In the genomic region with DNA sequence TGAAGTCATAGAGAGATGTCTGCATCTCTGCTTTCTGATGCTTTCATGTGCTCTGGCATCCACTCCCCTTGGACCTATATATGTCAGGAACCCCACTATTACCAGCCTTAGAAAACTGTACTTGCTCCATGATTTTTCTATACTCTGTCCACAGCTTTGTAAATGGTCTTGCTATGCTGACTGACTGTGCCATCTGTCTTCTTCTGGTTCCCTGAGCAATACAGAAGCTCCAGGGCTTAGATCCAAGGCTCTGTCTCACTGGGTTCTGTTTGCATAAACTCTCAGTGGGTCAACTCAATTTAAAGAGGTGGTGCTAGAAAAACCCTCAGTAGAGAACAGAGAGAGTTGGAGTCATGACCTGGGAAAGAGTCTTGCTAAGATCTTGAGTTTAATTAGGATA, we compare ENCODE assay signal across 14 mouse cellular contexts.
"Had no signal": no experiment of that assay in that cellular context is flagged by ENCODE, and none has a peak within 500 bp of the region (broad histone marks: within the 10 kb centered on the region; RNA-seq: fewer than 3 reads in every experiment).

No protein-coding gene starts in this region.

- H3K27ac ChIP-seq: left cerebral cortex, adult 2 months; limb, embryonic 10.5 days; liver, embryonic 12.5 days; midbrain, embryonic 10.5 days; midbrain, embryonic 15.5 days; neural tube, embryonic 13.5 days had no signal

- H3K27me3 ChIP-seq: liver, embryonic 12.5 days; midbrain, embryonic 15.5 days; neural tube, embryonic 13.5 days had no signal

- DNase-seq: kidney, adult 8-10 months; kidney, postnatal 25 days; lung, embryonic 14.5 days; lung, postnatal 10 days; lung, postnatal 4 days; right cerebral cortex, postnatal 14 days; thymus, adult 18-20 months; thymus, postnatal 25 days had no signal

- H3K36me3 ChIP-seq: limb, embryonic 10.5 days; liver, embryonic 12.5 days; midbrain, embryonic 10.5 days; midbrain, embryonic 15.5 days; neural tube, embryonic 13.5 days had no signal

- ATAC-seq: liver, embryonic 12.5 days; midbrain, embryonic 15.5 days had no signal

- H3K9me3 ChIP-seq: limb, embryonic 10.5 days; midbrain, embryonic 10.5 days; midbrain, embryonic 15.5 days; neural tube, embryonic 13.5 days had no signal

- H3K4me2 ChIP-seq: liver, embryonic 12.5 days; lung, embryonic 14.5 days; midbrain, embryonic 15.5 days; neural tube, embryonic 13.5 days had no signal

- H3K9ac ChIP-seq: liver, embryonic 12.5 days; lung, embryonic 14.5 days; midbrain, embryonic 15.5 days; neural tube, embryonic 13.5 days had no signal

- H3K4me3 ChIP-seq: left cerebral cortex, adult 2 months; limb, embryonic 10.5 days; liver, embryonic 12.5 days; midbrain, embryonic 10.5 days; midbrain, embryonic 15.5 days; neural tube, embryonic 13.5 days had no signal

- H3K4me1 ChIP-seq: limb, embryonic 10.5 days; liver, embryonic 12.5 days; midbrain, embryonic 10.5 days; midbrain, embryonic 15.5 days; neural tube, embryonic 13.5 days had no signal
